Mouse (Mus musculus) urinary bladder, adult 18-20 months (tissue): Measurements from ENCODE around the gene Rabl6.

Experiments used
- DNase-seq, 2 experiments: peaks; one replicate each; pipeline ENCODE4 v3.0.0; 2022; ENCODE audit warnings: low spot score in 2 of 2, mixed read lengths in 2 of 2

Gene Rabl6

DNA sequence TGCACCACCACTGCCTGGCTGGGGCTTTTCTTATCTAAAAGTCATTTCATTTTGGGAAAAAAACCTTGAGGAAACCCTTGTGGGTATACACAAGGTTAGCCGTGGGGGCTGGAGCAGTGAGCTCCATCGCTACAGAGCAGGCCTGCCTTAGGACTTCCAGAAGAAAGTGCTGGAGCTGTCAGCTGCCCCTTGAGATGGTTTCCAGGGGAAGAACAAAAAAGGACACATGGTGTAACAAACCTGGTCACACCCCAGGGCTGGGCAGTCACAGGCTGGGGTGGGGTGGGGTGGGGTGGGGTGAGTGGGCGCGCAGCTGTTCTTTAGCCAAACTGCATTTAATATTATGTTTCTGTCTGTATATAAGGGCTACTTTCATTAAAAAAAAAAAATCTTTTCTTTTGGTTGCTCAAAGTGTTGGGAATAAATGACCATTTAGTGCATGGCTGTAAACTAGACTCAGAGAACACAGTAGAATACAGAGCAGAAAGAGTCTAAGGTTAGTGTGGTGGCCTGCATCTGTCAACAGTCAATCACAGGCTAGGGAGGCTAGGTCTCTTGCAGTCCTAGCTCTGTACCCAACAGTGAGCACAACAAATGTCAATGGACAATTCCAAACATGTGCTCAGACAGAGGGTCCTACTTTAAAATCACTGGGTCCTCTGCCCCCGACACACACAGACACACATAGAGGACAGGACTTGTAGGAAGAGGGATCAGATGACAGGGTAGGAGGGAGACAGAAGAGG lies 11.4 kb downstream of the Rabl6 start:
- no peak for DNase-seq

DNA sequence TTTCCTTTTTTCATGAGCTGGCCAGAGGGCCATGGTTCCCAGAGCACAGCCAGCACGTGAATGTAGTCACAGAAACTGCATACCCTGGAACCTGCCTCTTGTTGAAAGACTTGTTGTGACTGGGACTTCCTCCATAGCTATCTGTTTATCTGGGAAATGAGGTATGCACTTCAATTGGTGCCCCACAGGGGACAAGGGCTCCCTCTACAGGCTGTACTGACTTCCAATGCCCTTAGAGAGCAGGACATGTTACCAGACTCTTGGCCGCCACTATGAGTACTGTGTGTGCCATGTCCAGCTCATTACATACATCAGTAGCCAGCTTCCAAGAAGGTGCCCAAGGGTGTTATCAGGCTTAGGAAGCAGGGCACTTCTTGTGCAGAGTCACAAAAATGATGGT lies 16.5 kb downstream of the Rabl6 start:
- no peak for DNase-seq

DNA sequence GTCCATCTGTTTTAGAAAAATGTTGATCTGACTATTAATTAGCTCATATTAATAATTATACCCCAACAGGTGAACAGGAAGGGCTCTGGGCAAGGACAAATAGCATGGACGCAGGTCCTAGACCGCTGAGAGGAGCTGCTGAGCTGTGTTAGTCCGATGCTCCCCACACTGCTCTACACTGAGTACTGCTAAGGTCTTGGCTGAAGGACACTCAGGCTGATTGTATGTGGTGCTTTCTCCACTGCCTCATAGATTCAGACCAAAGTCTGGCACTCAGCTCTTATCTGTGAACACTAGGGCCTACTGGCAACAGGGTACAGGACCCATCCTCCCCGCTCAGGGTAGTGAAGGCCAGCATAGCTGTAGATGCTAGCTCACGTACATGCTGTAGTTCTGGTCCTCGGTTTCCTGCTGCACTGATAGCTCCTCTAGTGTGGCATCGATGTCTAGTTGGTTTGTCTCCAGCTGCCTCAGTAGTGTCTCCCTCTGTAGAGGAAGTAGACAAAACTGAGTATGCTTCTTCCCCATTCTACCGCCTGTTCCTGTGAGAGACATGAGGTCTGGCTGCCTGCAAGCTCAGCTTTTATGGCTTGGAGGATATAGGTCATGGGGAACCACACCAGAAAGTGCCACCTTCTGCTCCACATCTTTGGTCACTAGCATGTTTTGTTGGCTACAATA lies 20.0 kb downstream of the Rabl6 start:
- DNase-seq = no peak

DNA sequence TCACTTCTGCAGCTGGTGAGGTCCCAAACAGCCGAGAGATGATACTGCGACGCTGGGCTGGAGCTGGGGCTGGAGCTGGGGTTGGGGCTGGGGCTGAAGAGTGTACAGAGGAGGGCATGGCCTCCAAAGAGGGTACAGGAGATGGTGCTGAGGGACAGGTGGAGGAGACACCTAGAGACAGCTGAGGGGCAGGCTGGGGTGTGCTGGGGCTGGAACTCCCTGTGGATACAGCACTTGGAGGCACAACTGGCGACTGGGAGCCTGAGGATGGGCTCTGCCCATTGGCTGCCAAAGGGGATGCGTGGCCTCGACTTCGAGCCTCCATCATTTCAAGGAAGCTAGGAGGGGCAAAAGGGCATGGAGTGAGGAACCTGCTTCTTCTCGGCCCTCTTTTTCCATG lies 21.0 kb downstream of the Rabl6 start:
- DNase-seq = no peak

DNA sequence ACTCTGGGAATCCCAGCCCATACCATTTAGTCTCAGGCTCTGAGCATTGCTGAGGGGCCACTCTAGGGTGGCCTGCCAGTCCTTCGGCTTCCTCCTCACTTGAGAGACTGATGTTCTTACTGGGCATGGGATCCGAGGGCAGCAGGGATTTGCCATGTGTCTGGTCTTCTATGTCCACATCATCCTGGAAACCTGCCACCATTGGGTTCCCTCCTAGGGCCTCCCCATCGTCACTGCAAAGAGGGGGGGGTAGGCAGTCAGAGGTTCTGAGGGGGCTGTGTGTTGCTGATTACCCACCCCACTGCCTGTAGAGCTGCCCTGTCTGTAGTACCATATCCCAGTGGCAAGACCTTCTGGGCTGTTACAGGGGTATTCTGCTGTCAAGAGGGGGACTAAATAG lies 22.7 kb downstream of the Rabl6 start:
- no peak for DNase-seq

DNA sequence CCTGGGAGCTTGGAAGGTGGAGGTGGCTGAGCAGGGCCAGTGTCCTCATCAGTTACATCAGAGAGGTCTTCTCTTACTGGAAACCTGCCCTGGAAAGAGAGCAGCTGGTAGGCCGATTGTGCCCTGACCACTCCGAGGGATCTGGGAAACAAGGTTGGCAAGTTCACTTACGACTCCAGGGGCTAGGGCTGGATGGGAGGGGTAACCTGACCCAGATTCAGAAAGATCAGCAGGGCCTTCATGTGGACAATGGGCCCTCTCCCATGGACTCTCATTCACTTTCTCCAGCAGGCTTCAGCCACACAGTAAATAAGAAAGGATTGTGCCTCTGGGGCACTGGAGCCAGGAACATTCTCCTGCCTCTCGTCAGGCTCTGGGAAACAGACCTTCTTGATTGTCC lies 23.5 kb downstream of the Rabl6 start:
- DNase-seq = no peak

DNA sequence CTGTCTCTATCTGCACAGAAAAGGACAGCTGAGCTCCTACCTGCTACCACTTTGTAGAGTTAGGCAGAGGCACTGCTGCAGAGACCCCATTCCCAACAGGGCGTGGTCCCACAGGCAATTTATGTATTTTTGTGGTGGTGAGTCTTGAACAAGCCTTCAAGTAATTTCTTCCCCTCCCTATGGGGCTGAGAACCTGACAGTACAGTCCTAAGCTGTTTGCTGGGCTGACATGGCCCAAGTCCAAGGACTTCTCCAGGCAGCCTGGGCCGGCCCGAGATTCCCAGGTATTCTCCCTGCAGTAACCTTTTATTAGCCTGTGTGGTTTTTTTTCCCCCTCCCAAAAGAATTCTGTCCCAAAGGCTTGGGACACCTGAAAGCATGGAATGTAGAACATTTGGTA lies 24.2 kb downstream of the Rabl6 start:
- no peak for DNase-seq

DNA sequence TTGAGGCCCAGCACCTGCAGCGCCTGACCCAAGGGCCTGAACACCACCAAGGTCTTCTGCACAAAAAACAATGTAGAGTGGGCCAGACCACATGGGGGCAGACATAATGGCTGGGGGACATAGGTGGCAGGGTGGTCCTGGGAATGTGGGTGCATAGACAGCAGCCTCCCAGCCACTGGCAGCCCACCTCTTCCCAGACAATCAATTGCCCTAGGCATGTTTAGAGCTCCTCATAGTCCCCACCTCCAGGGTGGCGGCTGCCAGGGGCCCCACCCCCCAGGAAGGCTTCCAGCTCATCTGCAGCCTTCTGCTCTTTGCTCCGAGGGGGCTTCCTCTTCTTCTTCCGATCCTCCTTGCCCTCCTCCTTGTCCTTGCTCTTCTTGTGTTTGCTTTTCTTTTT lies 24.8 kb downstream of the Rabl6 start:
- no peak for DNase-seq

DNA sequence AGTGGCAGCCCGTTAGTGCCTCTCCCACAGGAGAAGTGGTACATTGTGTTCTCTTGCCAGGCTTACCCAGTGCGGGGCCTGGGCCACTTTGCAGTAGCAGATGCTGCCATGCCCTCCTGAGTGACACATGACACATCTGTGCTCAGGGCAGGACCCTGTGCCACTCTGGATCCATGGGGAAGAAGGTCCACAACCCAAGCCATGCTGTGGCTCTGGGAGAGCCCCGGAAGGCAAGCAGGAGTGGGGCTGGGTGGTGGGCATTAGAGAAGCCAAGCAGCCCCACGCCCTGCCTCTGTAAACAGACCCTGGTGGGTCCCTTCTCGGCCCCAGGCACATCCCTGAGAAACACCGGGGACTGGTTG lies 25.2 kb downstream of the Rabl6 start:
- DNase-seq = no peak

DNA sequence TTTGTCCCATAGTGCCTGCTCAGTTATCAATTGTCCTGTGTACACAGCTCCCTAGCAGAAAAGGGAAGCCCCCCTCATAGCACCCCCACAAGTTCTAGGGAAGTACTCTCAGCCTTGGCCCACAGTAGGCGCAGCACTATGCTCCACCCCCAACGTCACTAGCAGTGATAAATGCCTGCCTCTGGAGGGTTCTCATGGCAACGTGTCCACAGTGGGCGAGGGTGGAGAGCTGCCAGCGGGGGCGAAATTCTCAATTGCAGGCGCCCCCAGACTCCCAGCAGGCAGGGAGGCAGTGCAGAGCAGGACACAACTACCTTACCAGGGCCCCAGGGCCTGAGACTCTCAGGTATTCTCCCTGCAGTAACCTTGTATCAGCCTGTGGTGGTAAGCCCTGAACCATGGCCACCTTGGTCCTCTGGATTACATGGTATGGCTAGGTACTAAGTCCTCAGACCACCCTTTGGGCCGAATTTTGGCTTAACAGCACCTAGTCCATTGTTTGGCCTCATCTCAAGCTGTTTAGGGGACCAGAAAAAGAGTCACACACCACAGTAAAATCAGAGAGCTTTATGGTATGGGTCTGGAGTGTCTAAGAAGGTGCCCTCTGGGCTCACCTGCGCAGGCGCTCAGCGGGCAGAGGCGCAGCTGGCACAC lies 25.7 kb downstream of the Rabl6 start:
- no peak for DNase-seq

DNA sequence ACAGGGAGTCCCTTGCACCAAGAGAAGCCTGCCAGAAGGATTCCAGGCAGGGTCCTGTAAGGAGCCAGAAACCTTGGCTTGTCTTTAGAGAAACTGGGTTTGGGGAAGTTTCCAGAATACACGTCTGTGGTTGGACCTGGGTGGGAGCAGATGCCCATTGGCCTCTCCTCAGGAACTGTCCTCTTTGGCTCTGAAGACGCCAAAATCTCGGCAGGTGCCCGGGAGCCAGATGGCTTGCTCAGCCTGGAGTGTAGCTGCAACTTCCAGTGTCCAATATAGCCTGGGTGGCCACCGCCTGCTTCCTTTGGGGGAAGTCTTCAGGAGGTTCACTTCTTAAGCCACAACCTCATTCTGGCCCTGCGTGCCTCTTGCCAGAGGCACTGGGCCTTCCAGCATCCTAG lies 26.4 kb downstream of the Rabl6 start:
- no peak for DNase-seq

DNA sequence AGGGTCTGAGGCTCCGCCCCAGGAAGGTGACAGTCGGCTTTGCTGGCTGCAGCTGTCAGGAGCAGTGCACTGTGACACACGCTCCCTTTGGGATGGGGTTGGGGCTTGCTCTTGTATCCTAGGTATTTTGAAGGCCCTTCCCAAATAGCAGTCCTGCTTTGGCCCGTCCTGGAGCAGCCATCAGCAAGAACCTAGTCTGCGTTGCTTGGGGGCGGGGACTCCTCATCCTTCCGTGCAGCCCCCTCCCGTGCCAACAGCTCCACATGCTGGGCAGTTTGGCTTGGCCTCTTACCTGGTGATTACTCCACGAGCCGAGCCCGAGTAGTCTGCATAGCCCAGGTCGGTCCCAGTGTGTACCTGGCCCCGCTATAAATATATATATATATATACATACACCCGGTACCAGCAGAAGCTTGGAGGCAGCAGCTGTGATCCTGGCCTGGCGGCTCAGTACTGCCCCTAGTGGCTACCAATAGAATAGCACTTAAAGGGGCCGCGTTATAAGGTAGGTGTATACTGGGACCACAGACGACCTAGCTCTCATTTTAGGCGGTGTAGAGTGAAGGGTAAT lies 26.9 kb downstream of the Rabl6 start, which contains the start of gene Ajm1:
Gene Ajm1, minus strand, starts transcription at position 464 of the 571 bp plus-strand sequence.
- DNase-seq = no peak

DNA sequence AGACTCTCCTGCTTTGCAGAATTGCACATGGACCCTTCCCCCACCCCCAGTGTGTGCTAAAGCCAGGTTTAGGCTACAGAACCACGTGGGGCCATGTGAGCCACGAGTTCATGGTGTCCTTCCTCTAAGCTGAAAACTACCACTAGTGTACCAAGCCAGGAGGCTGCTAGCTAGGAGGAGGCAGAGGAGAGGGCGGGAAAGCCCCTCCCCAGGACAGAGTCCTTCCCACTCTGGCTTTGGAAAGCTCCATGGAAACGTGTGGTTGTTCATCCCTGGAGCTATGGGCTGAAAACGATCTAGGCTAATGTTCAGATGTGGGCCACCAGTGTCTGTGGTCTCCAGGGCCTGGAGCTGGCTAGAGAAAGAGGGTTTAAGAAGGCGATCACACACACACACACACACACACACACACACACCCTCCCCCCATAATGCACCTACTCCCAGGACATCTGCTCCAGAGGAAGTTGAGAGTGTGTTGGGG lies 27.7 kb downstream of the Rabl6 start:
- no peak for DNase-seq

DNA sequence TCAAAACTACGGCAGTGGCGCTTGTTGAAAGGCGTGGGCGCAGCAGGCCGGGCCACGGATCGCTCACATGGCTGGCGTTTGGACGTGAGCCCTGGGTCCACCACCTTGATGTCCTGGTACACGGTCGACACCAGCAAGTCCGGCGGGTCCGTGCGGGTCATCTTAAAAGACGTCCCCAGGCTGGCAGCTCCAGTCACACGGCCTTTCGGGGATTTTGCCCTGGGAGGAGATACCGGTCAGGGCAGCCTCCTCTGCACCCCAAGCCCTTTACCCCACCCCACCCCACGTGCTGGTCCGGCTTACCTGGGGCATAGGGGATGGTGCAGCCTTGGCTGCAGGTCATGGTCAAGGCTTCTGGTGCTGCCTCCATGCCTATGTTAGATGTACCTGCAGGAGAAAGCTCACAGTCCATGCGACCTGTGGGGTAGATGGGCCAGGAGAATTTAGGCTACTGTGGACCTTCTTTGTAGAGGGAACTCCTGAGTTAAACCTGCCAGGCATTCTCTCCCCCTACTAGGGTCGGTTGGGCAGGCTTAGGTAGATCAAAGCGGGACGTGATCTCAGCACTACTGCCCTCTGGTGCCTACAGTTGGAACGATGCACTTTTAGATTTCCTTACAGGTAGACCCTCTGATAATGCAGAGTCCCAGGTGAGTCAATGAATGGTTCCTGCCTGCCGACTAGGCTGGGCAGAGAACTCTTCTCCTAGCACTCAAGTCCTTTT lies 28.4 kb downstream of the Rabl6 start:
- DNase-seq = peak in 1 of 2 experiments; percentile 34

DNA sequence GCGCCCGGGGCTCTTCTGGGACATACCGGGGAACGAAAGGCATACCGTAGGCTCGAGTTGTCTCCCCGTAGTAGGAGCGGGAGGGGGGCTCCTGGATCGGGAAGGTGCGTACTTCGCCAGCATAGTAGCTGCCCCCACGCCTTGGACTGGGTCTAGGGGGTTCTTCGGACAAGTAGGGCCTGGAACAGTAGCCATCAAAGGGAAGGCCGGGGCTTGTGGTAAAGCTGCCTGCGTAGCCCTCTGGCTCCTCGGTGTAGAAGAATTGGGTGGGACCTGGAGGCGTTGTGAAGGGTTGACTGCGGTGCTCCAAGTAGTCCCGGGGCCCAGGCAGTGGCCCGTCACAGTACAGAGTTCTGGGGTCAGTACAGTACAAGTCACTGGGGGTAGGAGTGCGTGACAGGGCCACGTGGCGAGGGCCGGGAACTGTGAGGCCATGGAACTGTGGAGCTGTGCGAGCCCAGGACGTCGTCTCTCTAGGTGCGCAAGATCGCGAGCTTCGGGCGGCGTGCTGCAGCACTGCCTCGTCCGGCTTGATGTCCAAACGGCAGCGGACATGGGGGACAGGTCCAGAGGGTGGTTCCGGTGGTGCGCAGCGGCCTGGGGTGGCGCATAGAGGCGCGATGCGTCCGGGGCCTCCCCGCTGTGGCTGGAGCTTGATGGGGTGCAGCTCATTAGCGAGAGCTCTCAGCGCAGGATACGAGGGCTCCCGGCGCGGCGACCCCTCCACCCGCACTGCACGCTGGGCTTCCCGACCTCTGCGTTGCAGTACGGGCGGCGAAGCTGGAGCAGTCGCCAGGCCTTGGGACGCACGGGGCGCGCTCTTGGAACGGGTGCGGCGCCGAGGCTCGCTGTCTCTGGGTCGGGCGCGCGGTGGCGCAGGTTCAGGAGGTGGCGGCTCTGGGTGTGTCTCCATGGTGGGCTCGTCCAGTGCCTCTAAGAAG lies 29.3 kb downstream of the Rabl6 start:
- DNase-seq = no peak

DNA sequence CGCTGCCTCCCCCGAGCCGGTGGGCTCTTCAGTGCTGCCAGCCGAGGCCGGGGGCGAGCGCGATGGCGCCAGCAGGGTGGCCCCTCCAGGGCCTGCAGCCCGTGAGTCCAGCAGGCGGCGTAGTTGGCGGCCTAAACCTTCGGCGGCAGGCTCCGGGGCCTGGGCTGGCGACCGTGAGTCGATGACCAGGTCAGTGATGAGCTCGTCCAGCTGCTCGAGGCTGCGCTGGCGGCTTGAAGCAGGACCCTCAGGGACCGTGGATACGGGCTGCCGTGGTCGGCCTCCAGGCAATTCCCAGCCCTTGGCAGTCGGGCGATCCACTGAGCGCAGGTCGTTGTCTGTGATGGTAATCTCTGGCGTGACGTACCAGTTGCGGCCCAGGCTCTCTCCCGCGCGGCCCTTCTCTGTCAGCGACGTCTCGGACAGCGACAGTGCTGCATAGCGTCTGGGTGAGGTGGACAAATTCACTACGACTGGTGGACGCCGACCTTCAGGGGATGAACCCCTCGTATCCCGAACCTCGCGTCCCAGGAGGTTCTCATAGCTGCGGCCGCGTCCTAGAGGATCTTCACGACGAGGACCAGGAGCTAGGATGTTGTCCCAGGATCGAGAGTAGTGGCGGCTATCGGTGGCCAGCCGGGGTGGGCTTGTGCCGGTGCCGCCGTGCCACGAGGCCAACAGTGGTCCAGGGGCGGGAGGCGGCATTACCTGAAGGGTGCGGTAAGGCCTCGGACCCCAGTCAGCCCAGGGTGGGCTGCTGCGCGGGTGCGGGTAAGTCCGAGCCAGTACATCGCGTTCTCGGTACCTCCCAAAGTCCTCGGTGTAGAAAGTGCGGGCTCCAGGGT lies 30.1 kb downstream of the Rabl6 start:
- no peak for DNase-seq

DNA sequence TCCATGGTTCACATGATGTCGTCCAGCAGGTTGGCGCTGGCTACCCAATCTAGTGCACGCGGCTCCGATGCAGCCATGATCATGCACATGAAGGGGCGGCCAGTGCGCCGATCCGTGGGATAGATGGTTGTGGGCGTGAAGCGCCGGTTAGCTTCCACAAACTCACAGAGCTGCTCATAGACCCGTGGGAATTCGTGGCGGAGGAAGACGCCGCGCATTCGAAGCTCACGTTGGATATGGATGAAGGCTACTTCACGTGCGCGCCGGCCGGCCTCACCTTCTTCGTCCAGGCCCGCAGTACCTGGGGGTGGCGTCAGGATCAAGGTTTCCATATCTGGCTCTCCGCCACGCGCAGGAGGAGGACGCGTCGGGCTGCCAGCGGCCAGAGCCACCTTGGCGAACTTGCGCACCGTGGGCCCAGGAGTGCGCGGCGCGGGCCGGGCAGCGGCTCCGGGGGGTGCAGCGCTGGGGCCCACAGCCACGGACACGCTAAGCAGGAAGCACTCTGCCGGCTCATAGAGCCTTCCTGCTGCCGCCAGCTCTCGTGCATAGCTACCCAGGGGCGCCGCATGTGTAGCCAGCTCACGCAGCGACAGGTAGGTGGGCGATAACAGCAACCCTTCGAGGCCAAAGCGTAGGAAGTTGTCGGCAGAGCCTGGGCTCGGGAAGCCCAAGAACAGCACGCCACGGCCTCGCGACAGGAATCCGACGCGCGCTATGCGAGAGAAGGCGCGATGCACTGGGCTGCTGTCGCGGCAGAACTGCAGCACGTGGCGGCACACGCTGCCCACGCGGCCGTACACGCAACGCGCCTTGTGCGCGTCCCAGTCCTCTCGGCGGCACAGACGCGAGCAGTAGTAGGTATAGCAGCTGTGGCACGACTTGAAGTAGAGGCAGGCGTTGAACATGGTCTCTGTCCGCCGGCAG lies 31.1 kb downstream of the Rabl6 start:
- no peak for DNase-seq

DNA sequence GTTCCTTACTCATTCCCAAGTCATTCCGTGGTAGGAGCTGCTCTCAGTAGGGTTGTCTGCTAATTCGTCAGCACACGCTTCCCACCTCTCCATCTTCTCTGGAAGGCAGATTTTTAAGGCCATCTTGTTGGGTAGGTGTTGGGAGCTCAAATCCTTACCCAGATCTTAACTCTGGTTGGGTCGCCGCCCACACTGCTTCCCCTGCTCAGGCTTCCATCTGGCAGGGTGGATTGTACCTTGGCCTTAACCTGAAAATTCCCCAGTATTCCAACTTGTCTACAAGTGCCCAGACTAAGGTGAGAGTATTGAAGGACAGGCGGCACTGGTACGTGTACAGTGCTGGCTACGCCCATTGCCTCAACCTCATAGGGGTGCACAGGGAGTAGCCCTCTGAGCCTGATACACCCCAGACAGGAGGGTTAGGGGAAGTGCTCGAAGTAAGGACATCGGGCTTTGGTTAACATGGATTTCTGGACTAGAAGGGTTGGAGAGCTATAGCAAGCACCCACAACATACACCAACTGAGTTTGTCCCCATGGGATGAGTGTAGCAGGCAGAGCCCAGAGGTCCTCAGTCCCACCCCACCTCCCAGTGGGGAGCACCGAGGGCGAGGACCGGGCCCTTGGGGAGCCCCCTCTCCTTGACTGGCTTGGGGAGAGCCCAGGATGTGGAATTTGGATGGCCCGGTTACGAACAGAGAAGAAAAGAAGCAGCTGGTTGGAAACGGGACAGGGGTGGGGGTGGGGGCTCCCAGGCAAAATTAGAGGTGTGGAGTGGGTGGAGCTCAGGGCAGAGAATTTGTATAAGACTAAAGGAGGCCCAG lies 32.1 kb downstream of the Rabl6 start:
- no peak for DNase-seq
